Mouse (Mus musculus) right cerebral cortex, adult 18-20 months (tissue): ENCODE results near the gene Dync1li2.

Source experiments
- DNase-seq: peaks from one replicate; pipeline ENCODE4 v3.0.0; 2022; ENCODE audit warnings: mixed read lengths

Dync1li2 gene

GRCm38 (mm10) chr8:104412805-104413532 is 29.9 kb downstream of the Dync1li2 start:
- DNase-seq = no peak

GRCm38 (mm10) chr8:104411972-104412371 is 30.9 kb downstream of the Dync1li2 start:
- no peak for DNase-seq

GRCm38 (mm10) chr8:104411468-104411867 is 31.4 kb downstream of the Dync1li2 start:
- DNase-seq = peak; percentile 88

GRCm38 (mm10) chr8:104410628-104411273 is 32.1 kb downstream of the Dync1li2 start:
- DNase-seq = peak; percentile 68

GRCm38 (mm10) chr8:104408328-104409110 is 34.3 kb downstream of the Dync1li2 start:
- DNase-seq = no peak

- DNase-seq = no peak
These were observed 36.3 kb downstream of the Dync1li2 start for GRCm38 (mm10) chr8:104406340-104407128.

- DNase-seq = no peak
These were observed 37.2 kb downstream of the Dync1li2 start for GRCm38 (mm10) chr8:104405430-104406187.

GRCm38 (mm10) chr8:104403596-104403995 is 39.3 kb downstream of the Dync1li2 start:
- DNase-seq = no peak

- DNase-seq = no peak
These were observed 47.0 kb downstream of the Dync1li2 start, which contains the start of gene Cmtm4 for GRCm38 (mm10) chr8:104395703-104396357. Gene Cmtm4 (minus strand): TSS chr8:104395807.

GRCm38 (mm10) chr8:104394801-104395702 is 47.8 kb downstream of the Dync1li2 start:
- DNase-seq = peak; percentile 55

GRCm38 (mm10) chr8:104393767-104394166 is 49.1 kb downstream of the Dync1li2 start:
- no peak for DNase-seq

- DNase-seq = no peak
These were observed 49.7 kb downstream of the Dync1li2 start for GRCm38 (mm10) chr8:104393139-104393538.

GRCm38 (mm10) chr8:104390245-104390644 is 52.6 kb downstream of the Dync1li2 start:
- no peak for DNase-seq

- DNase-seq = no peak
These were observed 54.9 kb downstream of the Dync1li2 start for GRCm38 (mm10) chr8:104387980-104388379.

GRCm38 (mm10) chr8:104387501-104387900 is 55.3 kb downstream of the Dync1li2 start:
- DNase-seq = no peak

GRCm38 (mm10) chr8:104386693-104387092 is 56.2 kb downstream of the Dync1li2 start:
- DNase-seq = no peak

- DNase-seq = no peak
These were observed 58.9 kb downstream of the Dync1li2 start for GRCm38 (mm10) chr8:104383977-104384376.

- DNase-seq = no peak
These were observed 59.6 kb downstream of the Dync1li2 start for GRCm38 (mm10) chr8:104383296-104383695.

- no peak for DNase-seq
These were observed 61.9 kb downstream of the Dync1li2 start for GRCm38 (mm10) chr8:104380961-104381411.

- DNase-seq = no peak
These were observed 62.6 kb downstream of the Dync1li2 start for GRCm38 (mm10) chr8:104380269-104380668.
